Mouse (Mus musculus) CH12.LX (cell line): ENCODE data around the gene Pwwp2b. TPM values are rescaled to one million over a fixed set of nuclear protein-coding genes. Genes with fewer than 3 reads are reported as not detected.

ENCODE experiments used
- DNase-seq: peaks from one replicate; pipeline ENCODE4 v3.0.0-alpha.2; 2013; ENCODE audit errors: extremely low read depth
- H3K27ac ChIP-seq: 2 replicates; pipeline ENCODE4 v1.5.1; 2012; ENCODE audit warnings: low read depth, mild to moderate bottlenecking, control low read depth, moderate library complexity; ENCODE audit not compliant: insufficient read depth
- H3K27me3 ChIP-seq: replicated peaks from 2 replicates; pipeline ENCODE3; 2012; ENCODE audit warnings: inconsistent platforms
- H3K36me3 ChIP-seq, 2 experiments: replicated peaks in 1 of 2; 2 replicates each; pipeline versions ENCODE3 to v1.6.1; 2012; ENCODE audit warnings: inconsistent platforms in 1 of 2, low read length in 1 of 2, mild to moderate bottlenecking in 1 of 2, mixed read lengths in 1 of 2, moderate library complexity in 1 of 2; ENCODE audit not compliant: control insufficient read depth in 1 of 2, insufficient read depth in 1 of 2
- H3K4me1 ChIP-seq, 2 experiments: 2 replicates each; pipeline ENCODE4 v1.6.1; 2012; ENCODE audit warnings: inconsistent platforms in 1 of 2, moderate library complexity in 1 of 2; ENCODE audit not compliant: insufficient read depth in 2 of 2, control insufficient read depth in 1 of 2
- H3K4me2 ChIP-seq: 2 replicates; pipeline ENCODE4 v1.6.1; 2012; ENCODE audit warnings: low read depth, mild to moderate bottlenecking, control low read depth; ENCODE audit not compliant: poor library complexity, insufficient read depth, severe bottlenecking
- H3K4me3 ChIP-seq, 3 experiments: fragments of 150-350 bp in 1 of 3; sonication (generic) in 1 of 3; replicated peaks in 1 of 3; 2 replicates each; pipeline versions ENCODE3 to v1.5.1; 2011 to 2012; ENCODE audit warnings: low read depth in 2 of 3, low read length in 2 of 3, mild to moderate bottlenecking in 2 of 3, moderate library complexity in 2 of 3, control low read depth in 1 of 3, improper control_type of control experiment in 1 of 3, inconsistent platforms in 1 of 3, mixed read lengths in 1 of 3; ENCODE audit not compliant: poor library complexity in 1 of 3
- H3K79me2 ChIP-seq: replicated peaks from 2 replicates; pipeline ENCODE4 v1.6.1; 2012; ENCODE audit warnings: mild to moderate bottlenecking, moderate library complexity; ENCODE audit not compliant: control insufficient read depth, poor library complexity, insufficient read depth, severe bottlenecking; ENCODE audit errors: extremely low read depth
- H3K9ac ChIP-seq: 2 replicates; pipeline ENCODE4 v1.6.1; 2012; ENCODE audit warnings: low read depth, mild to moderate bottlenecking, control low read depth, moderate library complexity; ENCODE audit not compliant: insufficient read depth
- H3K9me3 ChIP-seq: replicated peaks from 2 replicates; pipeline ENCODE3; 2012; ENCODE audit warnings: low read length, inconsistent platforms, mixed read lengths
- CHD2 ChIP-seq: IDR thresholded peaks from 2 replicates; pipeline ENCODE4 v1.6.1; 2011; ENCODE audit warnings: low read length, improper control_type of control experiment
- CTCF ChIP-seq, 2 experiments: IDR thresholded peaks in 1 of 2; conservative IDR thresholded peaks in 1 of 2; 2 replicates each; pipeline ENCODE4 v1.5.1; 2011 to 2012; ENCODE audit warnings: low read depth in 2 of 2, low read length in 2 of 2, improper control_type of control experiment in 1 of 2, inconsistent platforms in 1 of 2, mild to moderate bottlenecking in 1 of 2, moderate library complexity in 1 of 2
- E2F4 ChIP-seq: IDR thresholded peaks from 2 replicates; pipeline ENCODE4 v1.6.1; 2011; ENCODE audit warnings: low read depth, low read length, improper control_type of control experiment; ENCODE audit not compliant: insufficient replicate concordance
- EP300 ChIP-seq: IDR thresholded peaks from 2 replicates; pipeline ENCODE4 v1.6.1; 2011; ENCODE audit warnings: low read length, improper control_type of control experiment
- ETS1 ChIP-seq: conservative IDR thresholded peaks from 2 replicates; pipeline ENCODE4 v1.6.1; 2012; ENCODE audit warnings: low read depth, mild to moderate bottlenecking, inconsistent platforms, low read length, improper control_type of control experiment, moderate library complexity
- GABPA ChIP-seq: IDR thresholded peaks from 2 replicates; pipeline ENCODE4 v1.6.1; 2012; ENCODE audit warnings: low read depth, low read length, improper control_type of control experiment, inconsistent platforms; ENCODE audit not compliant: insufficient replicate concordance
- HCFC1 ChIP-seq: IDR thresholded peaks from 2 replicates; pipeline ENCODE4 v1.6.1; 2012; ENCODE audit warnings: low read depth, mild to moderate bottlenecking, inconsistent platforms, low read length, improper control_type of control experiment
- IRF4 ChIP-seq: IDR thresholded peaks from 2 replicates; pipeline ENCODE4 v1.6.1; 2014; ENCODE audit warnings: low read depth, mild to moderate bottlenecking, inconsistent platforms, low read length, improper control_type of control experiment
- JUN ChIP-seq: IDR thresholded peaks from 2 replicates; pipeline ENCODE4 v1.6.1; 2011; ENCODE audit warnings: low read depth, mild to moderate bottlenecking, low read length, improper control_type of control experiment, moderate library complexity; ENCODE audit not compliant: insufficient read depth
- JUND ChIP-seq: conservative IDR thresholded peaks from 2 replicates; pipeline ENCODE4 v1.6.1; 2011; ENCODE audit warnings: low read depth, low read length, improper control_type of control experiment
- MAX ChIP-seq: IDR thresholded peaks from 2 replicates; pipeline ENCODE4 v1.6.1; 2011; ENCODE audit warnings: low read length, improper control_type of control experiment
- MAZ ChIP-seq: IDR thresholded peaks from 2 replicates; pipeline ENCODE4 v1.6.1; 2012; ENCODE audit warnings: low read depth, mild to moderate bottlenecking, inconsistent platforms, low read length, improper control_type of control experiment, moderate library complexity
- MXI1 ChIP-seq: IDR thresholded peaks from 2 replicates; pipeline ENCODE4 v1.6.1; 2011; ENCODE audit warnings: mild to moderate bottlenecking, low read depth, low read length, improper control_type of control experiment
- NELFE ChIP-seq: IDR thresholded peaks from 2 replicates; pipeline ENCODE4 v1.6.1; 2011; ENCODE audit warnings: low read depth, low read length, improper control_type of control experiment
- NRF1 ChIP-seq: IDR thresholded peaks from 2 replicates; pipeline ENCODE4 v1.6.1; 2014; ENCODE audit warnings: low read depth, mild to moderate bottlenecking, inconsistent platforms, low read length, improper control_type of control experiment, moderate library complexity
- POLR2A ChIP-seq: IDR thresholded peaks from 2 replicates; pipeline ENCODE4 v1.6.1; 2011; ENCODE audit warnings: low read depth, mild to moderate bottlenecking, improper control_type of control experiment, low read length
- RCOR1 ChIP-seq: conservative IDR thresholded peaks from 2 replicates; pipeline ENCODE4 v1.6.1; 2012; ENCODE audit warnings: low read depth, mild to moderate bottlenecking, inconsistent platforms, low read length, improper control_type of control experiment
- SMC3 ChIP-seq: IDR thresholded peaks from 2 replicates; pipeline ENCODE4 v1.6.1; 2011; ENCODE audit warnings: low read depth, low read length, improper control_type of control experiment
- TBP ChIP-seq: conservative IDR thresholded peaks from 2 replicates; pipeline ENCODE4 v1.6.1; 2011; ENCODE audit warnings: low read depth, low read length, improper control_type of control experiment
- TCF12 ChIP-seq: IDR thresholded peaks from 2 replicates; pipeline ENCODE4 v1.6.1; 2014; ENCODE audit warnings: low read depth, mild to moderate bottlenecking, inconsistent platforms, low read length, improper control_type of control experiment
- UBTF ChIP-seq: IDR thresholded peaks from 2 replicates; pipeline ENCODE4 v1.6.1; 2012; ENCODE audit warnings: low read depth, mild to moderate bottlenecking, inconsistent platforms, low read length, improper control_type of control experiment, moderate library complexity
- USF1 ChIP-seq: IDR thresholded peaks from 2 replicates; pipeline ENCODE4 v1.6.1; 2014; ENCODE audit warnings: low read depth, mild to moderate bottlenecking, inconsistent platforms, low read length, improper control_type of control experiment
- USF2 ChIP-seq: conservative IDR thresholded peaks from 2 replicates; pipeline ENCODE4 v1.6.1; 2011; ENCODE audit warnings: low read depth, low read length, improper control_type of control experiment
- ZC3H11A ChIP-seq: IDR thresholded peaks from 2 replicates; pipeline ENCODE4 v1.6.1; 2012; ENCODE audit warnings: low read depth, mild to moderate bottlenecking, inconsistent platforms, low read length, improper control_type of control experiment
- ZKSCAN1 ChIP-seq: IDR thresholded peaks from 2 replicates; pipeline ENCODE4 v1.6.1; 2012; ENCODE audit warnings: low read depth, inconsistent platforms, low read length, improper control_type of control experiment, borderline replicate concordance
- dilution Hi-C: fragments of 300-500 bp; cut with MboI; formaldehyde crosslinking; loops from 2 replicates; pipeline ENCODE4 v1.14.3; 2020; ENCODE audit warnings: low sequenced_read_pairs; ENCODE audit not compliant: extremely low pct_unique_long_range_greater_than_20kb, extremely low pct_ligation_motif_present
- in situ Hi-C: fragments of 300-500 bp; cut with MboI; formaldehyde crosslinking; loops from 3 replicates; pipeline ENCODE4 v1.14.3; 2019; ENCODE audit warnings: low sequenced_read_pairs, low pct_ligation_motif_present, low pct_unique_long_range_greater_than_20kb, mixed read lengths
- polyA plus RNA-seq: library from polyadenylated mRNA; unstranded; fragments of >175 nt; gene quantifications from 2 replicates; pipeline ENCODE4 v1.2.1, GENCODE M21; 2012; ENCODE audit warnings: low read depth; ENCODE audit not compliant: insufficient read length
- total RNA-seq, 2 experiments: library from RNA; depleted of rRNA; stranded (reverse); fragments of 300-350 nt in 1 of 2; fragments of >200 nt in 1 of 2; gene quantifications; 2 replicates each; pipeline ENCODE4 v1.2.3; 2012 to 2014

The Pwwp2b gene
- total and polyA plus RNA-seq, 3 experiments: 0.08 TPM; not detected in 2

GRCm38 (mm10) chr7:139214596-139215340 lies 33.5 kb upstream of the Pwwp2b start:
- dilution Hi-C loops: no loop called here
- TF ChIP-seq TCF12: no peak
- TF ChIP-seq ETS1: no peak
- no peak for TF ChIP-seq UBTF
- TF ChIP-seq E2F4: no peak
- TF ChIP-seq JUND: no peak
- TF ChIP-seq ZC3H11A: no peak
- no peak for TF ChIP-seq USF1
- no peak for TF ChIP-seq HCFC1
- TF ChIP-seq RCOR1: no peak
- no peak for TF ChIP-seq MXI1

GRCm38 (mm10) chr7:139215516-139215915 lies 32.8 kb upstream of the Pwwp2b start:
- Histone ChIP-seq H3K27ac (no peak overlapping the region), H3K4me1 (peaks cover 0 to 12% of the 10 kb centered on the region in 2 experiments; a peak in 2 of 4 replicates), H3K9me3 (no peaks in the 10 kb centered on the region), H3K9ac (no peak overlapping the region), H3K4me3 (no peak overlapping the region), H3K36me3 (no peaks in the 10 kb centered on the region), H3K27me3 (peaks cover 81% of the 10 kb centered on the region), H3K4me2 (no peak overlapping the region)
- dilution Hi-C loops: no loop called here
- DNase-seq: no peak
- TF ChIP-seq GABPA: no peak
- TF ChIP-seq JUN: no peak
- no peak for TF ChIP-seq NELFE
- TF ChIP-seq EP300: no peak
- no peak for TF ChIP-seq NRF1
- TF ChIP-seq CHD2: no peak
- TF ChIP-seq MAX: no peak
- TF ChIP-seq ZKSCAN1: no peak
- TF ChIP-seq MAZ: no peak
- TF ChIP-seq SMC3: no peak
- TF ChIP-seq POLR2A: no peak
- no peak for TF ChIP-seq IRF4
- TF ChIP-seq USF2: no peak
- no peak for TF ChIP-seq TBP
- TF ChIP-seq CTCF (conservative IDR thresholded peaks at IDR 0.05 in 1 of 2, IDR thresholded peaks at IDR 0.05 in 1 of 2; ENCODE audit: low read depth in 2 of 2, low read length in 2 of 2): no peak
- TF ChIP-seq, all 38 proteins: peak for 0
- in situ Hi-C loops: no loop called here
- no peaks in the 10 kb centered on the region for H3K79me2 ChIP-seq

More at GRCm38 (mm10) chr7:139214596-139215340, 33.5 kb upstream of the Pwwp2b start:
- Histone ChIP-seq H3K27me3 (peaks cover 80% of the 10 kb centered on the region), H3K36me3 (no peaks in the 10 kb centered on the region), H3K4me2 (no peak overlapping the region), H3K4me1 (peaks cover 0 to 12% of the 10 kb centered on the region in 2 experiments; a peak in 2 of 4 replicates), H3K9me3 (no peaks in the 10 kb centered on the region), H3K9ac (no peak overlapping the region), H3K27ac (no peak overlapping the region), H3K79me2 (no peaks in the 10 kb centered on the region), H3K4me3 (no peak overlapping the region)
- DNase-seq: no peak
- in situ Hi-C loops: no loop called here
